Mouse (Mus musculus): ENCODE measurements at regions not wholly inside any gene's neighbourhood (a gene's known extent, or its start where the extent isn't known, plus 50 kb on each side); places are given as distances from the start of the nearest gene placed in this dataset.
"Not testable (repeated sequence)": the region's sequence is repeated elsewhere in the genome, so short reads cannot be mapped to it uniquely, and the experiment has no call there.

GRCm38 (mm10) chr4:8084954-8085639 lies 153.7 kb downstream of the Car8 start:
- DNase-seq (ENCODE audit: low read depth, low spot score): peak; percentile 30

DNA sequence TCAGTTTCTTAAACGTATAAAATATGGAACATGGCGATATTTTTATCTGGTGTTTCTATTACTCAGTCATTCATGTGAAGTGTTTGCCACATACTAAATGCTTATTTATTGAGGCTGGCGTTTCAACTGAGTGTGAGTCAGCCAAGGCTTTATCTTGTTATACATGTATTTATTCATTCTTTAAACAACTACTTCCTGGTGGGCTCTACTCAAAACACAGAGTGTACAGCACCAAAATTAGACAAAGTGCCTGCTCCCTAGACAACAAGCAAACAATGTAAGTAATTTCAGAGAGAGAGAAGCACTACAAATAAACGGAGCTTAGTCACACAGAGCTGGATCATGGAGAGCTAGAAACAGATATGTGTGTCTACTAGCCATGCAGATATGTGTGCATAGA lies 159.5 kb downstream of the Car8 start:
- no peak for DNase-seq (ENCODE audit: low read depth, low spot score)

- no peak for DNase-seq (ENCODE audit: low read depth, low spot score)
Measured at GRCm38 (mm10) chr4:8072989-8073573, 165.8 kb downstream of the Car8 start.

DNA sequence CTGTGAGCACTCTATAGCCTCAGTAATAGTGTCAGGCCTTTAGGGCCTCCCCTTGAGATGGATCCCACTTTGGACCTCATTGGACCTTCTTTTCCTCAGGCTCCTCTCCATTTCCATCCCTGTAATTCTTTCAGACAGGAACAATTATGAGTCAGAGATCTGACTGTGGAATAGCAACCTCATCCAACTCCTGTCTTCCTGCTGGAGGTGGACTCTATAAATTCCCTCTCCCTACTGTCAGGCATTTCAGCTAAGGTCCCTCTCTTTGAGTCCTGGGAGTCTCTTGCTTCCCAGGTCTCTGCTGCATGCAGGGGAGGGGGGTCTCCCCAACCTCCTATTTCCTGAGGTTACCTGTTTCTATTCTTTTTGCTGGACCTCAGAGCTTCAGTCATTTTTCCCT lies 168.1 kb downstream of the Car8 start:
- DNase-seq (ENCODE audit: low read depth, low spot score): not testable (repeated sequence)

DNA sequence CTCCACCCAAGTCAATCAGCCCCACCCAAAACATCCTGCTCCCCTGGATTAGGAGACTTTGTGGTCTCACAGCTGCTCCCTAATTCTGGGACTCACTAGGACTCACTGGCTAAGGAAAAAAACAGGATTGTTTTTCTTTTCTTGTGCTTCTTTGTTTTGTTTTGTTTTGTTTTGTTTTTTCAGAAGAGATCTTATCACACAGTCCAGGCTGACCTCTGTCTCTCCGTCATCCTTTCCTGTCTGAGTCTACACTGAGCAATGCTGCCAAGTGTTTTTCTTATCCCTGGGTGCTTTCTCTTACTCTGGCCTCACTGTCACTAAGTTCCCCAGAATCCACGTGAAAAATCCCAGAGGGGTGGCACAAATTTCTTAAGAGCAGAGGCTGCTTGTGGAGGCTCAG lies 170.8 kb downstream of the Car8 start:
- no peak for DNase-seq (ENCODE audit: low read depth, low spot score)

DNA sequence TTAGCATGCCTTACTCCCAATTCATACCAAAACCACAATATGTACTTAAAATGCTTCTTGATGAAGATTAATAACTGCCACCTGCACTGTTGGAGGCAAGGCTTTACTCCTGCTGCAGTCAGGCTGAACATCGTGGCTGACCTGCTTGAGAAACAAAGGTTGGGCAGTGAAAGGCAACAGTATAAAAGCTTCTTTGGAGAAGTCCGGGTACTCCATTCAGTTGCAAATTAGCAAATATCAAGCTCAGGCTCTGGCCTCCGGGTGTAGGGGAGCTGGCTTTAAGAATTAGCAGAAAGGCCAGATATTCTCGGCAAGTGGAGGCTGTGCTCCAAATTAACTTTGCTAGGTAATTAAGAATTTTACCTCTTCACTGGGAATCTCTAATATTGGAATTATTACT lies 197.1 kb downstream of the Car8 start:
- no peak for DNase-seq (ENCODE audit: low read depth, low spot score)

DNA sequence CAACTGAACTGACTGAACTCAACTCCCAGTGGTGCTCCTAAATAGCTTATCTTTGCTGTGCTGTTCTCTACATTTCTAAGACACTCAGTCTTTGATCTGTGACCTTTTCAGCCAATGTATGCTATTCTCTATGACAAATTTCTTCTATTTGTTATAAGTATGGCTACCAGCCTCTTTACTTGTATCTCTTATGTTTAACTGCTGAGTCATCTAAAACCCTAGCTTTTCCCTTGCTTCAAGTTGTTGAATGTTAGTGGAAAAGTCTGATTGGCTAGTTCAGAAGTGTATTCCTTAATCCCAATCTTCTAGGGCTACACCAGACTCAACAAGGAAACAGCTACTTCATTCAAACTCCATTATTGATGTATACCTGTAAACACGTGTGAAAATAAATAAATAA lies 201.0 kb downstream of the Car8 start:
- DNase-seq (ENCODE audit: low read depth, low spot score): no peak

- not testable (repeated sequence) for DNase-seq (ENCODE audit: low read depth, low spot score)
Measured at GRCm38 (mm10) chr4:8033402-8033801, 205.4 kb downstream of the Car8 start.

- DNase-seq (ENCODE audit: low read depth, low spot score): peak; percentile 14
Measured at GRCm38 (mm10) chr4:8005155-8005554, 233.7 kb downstream of the Car8 start.

DNA sequence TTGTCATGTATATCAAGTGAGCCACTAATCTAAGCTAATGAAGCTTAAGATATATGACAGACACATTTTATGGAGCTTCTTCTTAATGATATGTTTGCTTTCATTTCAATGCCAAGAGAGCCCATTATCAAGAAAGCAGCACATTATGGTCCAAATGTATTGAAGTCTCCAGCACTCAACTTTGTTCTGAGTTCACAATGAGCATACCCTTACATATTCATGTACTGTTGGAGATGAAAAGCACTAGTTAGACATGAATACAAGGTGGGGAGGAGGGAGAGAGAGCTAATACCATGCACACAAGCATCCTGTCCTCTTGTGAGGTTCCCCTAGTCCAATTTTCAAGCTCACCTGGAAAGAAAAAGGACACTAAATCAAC lies 241.3 kb downstream of the Car8 start:
- DNase-seq (ENCODE audit: low read depth, low spot score): no peak

GRCm38 (mm10) chr4:7996923-7997574 lies 241.8 kb downstream of the Car8 start:
- no peak for DNase-seq (ENCODE audit: low read depth, low spot score)

GRCm38 (mm10) chr4:7992944-7993343 lies 245.9 kb downstream of the Car8 start:
- DNase-seq (ENCODE audit: low read depth, low spot score): no peak

DNA sequence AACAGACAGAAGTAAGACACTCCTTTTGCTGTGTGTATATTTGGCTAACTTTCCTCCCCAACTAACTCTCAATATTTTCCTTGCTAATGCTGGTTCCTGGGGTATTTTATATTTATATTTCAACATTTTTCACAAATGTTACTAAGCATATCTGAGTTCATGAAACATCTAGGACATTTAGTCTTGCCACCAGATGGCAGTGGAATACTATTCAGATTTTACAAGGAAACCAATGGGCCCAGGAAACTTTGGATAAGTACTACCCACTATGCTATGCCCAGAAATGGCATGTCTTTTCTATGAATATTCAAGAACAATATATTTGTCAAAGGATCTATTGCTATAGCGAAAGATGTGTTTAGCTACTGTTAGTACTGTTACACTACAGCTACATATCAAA lies 251.1 kb downstream of the Car8 start:
- DNase-seq (ENCODE audit: low read depth, low spot score): no peak

DNA sequence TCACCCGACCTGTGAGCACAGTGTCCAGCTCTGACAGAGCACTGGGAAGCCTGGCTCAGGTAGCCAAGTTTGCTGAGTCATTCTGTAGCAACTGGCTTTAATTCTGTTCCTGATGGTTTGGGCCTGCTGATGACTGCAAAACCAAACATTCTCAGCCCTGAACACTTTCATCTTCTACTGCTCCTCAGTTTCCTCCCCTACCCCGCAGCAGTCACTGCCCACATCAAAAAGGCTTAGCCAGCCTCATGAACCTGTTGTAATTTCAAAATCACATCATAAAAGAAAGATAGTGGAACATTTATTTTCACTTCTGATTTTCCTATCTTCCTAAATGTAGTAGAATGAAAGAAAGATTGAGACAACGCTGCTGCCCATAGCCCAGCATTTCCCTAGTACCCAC lies 251.5 kb downstream of the Car8 start:
- DNase-seq (ENCODE audit: low read depth, low spot score): no peak

DNA sequence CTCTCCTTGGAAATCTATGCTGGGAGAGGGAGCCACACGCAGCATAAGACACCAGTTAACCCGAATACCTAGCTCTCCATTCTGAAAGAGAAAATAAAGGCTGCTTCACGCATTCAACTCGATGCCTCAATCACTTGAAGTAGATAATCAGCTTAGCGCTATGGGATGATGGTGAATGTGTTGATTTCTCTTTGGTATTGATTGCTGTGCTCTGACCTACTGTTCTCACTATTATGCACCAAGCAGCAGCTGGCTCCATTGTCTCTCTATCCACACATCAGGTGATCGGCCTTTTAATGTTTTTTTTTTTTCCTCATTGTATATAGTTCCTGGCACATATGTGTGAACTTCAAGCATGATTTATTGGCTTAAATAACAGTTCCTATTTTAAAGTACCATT lies 254.0 kb downstream of the Car8 start:
- no peak for DNase-seq (ENCODE audit: low read depth, low spot score)

- DNase-seq (ENCODE audit: low read depth, low spot score): no peak
Measured at GRCm38 (mm10) chr4:7979772-7980351, 259.0 kb downstream of the Car8 start.

DNA sequence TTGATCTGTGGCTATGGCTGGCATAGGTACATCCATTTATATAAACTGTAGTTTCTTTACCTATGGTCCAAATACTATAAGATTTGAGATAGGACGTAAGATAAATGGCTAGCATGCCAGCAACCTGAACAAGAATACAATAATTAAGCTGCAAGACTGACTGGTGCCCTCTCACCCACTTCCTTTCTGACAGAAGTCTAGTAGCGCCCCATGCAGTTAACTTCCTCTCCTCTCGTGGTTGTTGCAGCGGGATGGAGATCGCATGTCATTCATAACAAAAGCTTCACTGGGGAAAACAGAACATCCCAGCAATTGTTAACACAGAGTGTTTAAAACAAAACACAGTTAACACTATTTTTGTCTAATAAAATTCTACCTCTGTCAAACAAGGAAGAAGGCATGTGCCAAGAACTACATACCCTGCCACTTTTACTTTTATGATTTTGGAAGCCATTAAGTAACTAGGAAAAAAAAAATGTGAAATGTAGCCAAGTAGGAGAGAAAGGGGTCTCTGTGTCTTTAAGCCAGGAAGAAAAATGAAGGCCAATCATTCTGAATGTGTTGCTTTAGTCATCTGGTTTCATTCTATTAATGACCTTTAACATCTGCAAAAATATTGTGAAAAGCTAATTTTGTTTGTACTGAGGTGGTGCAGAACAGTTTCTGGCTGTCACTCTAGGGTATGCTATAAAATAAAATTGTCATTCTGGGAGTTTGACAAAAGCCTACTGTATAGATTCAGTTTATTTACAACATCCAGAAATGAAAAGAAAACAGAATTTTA lies 261.0 kb downstream of the Car8 start:
- no peak for DNase-seq (ENCODE audit: low read depth, low spot score)

- DNase-seq (ENCODE audit: low read depth, low spot score): no peak
Measured at GRCm38 (mm10) chr4:7970272-7970671, 268.6 kb downstream of the Car8 start.

- no peak for DNase-seq (ENCODE audit: low read depth, low spot score)
Measured at GRCm38 (mm10) chr4:7965663-7966062, 273.2 kb downstream of the Car8 start.

DNA sequence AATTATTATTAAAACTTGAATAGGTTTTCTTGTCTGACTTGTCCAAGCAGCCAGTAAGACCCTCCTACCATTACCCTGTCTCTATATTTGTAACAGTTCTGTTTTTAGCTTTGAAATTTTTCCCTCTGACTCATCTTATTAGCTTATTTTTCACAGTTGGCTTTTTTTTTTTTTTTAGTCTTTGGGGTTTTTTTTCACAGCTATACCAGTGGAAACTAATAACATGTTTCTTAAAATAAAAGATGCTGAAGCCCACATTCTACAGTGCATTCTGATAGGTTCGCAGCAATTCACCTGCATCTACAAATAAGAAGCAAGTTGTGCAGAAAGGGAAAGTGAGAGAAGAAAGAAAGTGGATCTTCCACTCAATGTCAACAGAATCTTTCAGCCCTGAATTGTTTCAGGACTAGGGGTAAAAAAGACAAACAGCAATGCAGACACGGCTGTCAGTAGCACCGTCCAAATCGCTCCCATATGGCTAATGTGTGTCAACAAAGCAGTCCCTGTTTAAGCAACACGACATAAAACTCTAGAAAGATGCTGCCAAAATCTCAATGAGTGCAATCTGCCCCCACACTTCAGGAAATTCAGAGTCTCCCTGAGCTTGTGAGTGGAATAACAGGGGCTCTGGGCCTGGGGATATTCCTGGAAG lies 277.2 kb downstream of the Car8 start:
- peak; percentile 57 for DNase-seq (ENCODE audit: low read depth, low spot score)

- no peak for DNase-seq (ENCODE audit: low read depth, low spot score)
Measured at GRCm38 (mm10) chr4:7960335-7960734, 278.5 kb downstream of the Car8 start.

DNA sequence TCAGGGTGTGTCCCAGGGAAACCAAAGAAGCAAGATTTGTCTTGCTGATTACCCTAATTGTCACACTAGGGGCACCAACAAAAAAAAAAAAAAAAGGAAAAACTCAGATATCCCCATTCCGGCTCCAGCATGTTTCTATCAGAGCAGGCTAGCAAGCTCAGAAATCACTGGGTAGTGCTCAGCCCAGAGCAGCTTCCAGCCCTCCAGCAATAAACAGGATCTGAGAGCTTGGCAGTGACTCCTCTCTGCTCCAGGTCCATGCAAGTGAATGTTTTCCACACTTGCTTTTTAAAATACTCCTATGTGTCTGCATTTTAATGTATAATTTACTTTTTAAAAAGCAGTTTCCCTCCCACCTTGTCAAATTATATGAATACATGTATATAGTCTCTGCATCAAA lies 290.8 kb downstream of the Car8 start:
- no peak for DNase-seq (ENCODE audit: low read depth, low spot score)

Measured in brain, embryonic 18.5 days (tissue).